Mouse (Mus musculus): ENCODE data around the gene Ptprg. TPM values are rescaled to one million over a fixed set of nuclear protein-coding genes. Genes with fewer than 3 reads are reported as not detected.

Gene Ptprg
- polyA plus RNA-seq, 1 experiment from 2014 or later = 47.5 TPM

DNA sequence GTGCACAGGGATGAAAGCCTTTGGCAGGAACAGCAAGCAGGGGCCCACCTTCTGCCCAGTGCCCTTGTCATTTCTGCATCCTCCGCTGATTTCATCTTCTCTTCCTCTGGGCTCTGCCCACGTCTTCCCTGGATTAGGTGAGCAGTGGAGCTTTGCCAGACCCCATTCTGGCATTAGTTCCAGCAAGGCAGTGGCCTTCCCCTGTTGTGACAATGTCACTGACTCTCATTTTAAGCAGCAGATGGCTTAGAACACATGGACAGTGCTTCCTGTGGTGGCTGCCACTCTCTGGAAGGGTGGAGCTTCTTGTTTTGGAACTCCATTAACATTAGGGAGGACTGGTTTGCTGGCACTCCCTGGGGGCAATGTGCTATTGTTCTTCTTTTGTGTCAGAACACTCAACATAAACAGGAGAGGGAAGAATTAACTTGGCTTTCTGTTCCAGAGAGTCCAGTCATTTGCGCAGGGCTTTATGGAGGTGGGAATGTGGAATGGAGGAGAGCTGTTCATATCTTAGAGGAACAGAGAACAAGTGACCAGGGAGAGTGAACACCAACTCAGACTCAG, 119.7 kb downstream of the Ptprg start:
- no peak overlapping the region for H3K4me3 ChIP-seq
- 0 out of 2 replicates have a peak overlapping the region, but pooled peaks have one; percentile 41 for H3K27ac ChIP-seq
- no peaks in the 10 kb centered on the region for H3K36me3 ChIP-seq
- no peak for ATAC-seq (ENCODE audit: low FRiP score)
- no peak overlapping the region for H3K9ac ChIP-seq
- no peaks in the 10 kb centered on the region for H3K9me3 ChIP-seq
- 72% methylated on average over 3 of the region's 3 CpGs for WGBS
- peaks cover 37% of the 10 kb centered on the region for H3K4me1 ChIP-seq (replicated peaks)
- H3K4me2 ChIP-seq = no peak overlapping the region
- 0 out of 2 replicates have a peak, but pooled peaks cover 5% of the 10 kb centered on the region for H3K27me3 ChIP-seq

- H3K27me3 ChIP-seq = no peaks in the 10 kb centered on the region
- ATAC-seq (ENCODE audit: low FRiP score) = no peak
- no peaks in the 10 kb centered on the region for H3K36me3 ChIP-seq
- WGBS = 79% methylated on average over 4 of the region's 4 CpGs
- H3K9me3 ChIP-seq = no peaks in the 10 kb centered on the region
- no peak overlapping the region for H3K9ac ChIP-seq
- no peak overlapping the region for H3K4me2 ChIP-seq
- H3K4me3 ChIP-seq = no peak overlapping the region
- peaks cover 24% of the 10 kb centered on the region for H3K4me1 ChIP-seq (replicated peaks)
- H3K27ac ChIP-seq = no peak overlapping the region
These were observed 124.9 kb downstream of the Ptprg start for GRCm38 (mm10) chr14:11678201-11678600.

DNA sequence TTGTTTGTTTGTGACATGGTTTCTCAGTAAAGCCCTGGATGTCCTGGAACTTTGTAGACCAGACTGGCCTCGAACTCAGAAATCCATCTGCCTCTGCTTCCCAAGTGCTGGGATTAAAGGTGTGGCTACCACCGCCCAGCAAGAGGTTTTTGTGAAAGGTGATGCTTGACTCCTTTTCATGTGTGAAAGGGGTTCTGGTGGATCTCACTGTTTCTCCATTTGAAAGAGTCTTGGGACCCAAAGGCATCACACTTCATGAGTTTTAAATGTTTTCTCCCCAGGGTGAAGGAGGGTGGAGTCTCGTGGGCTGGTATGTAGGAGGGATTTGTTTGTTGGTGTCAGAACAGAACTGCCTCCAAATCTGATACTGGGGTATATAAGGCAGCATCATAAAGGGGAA, 126.4 kb downstream of the Ptprg start:
- Histone ChIP-seq H3K9ac (no peak overlapping the region), H3K4me2 (no peak overlapping the region), H3K9me3 (no peaks in the 10 kb centered on the region), H3K36me3 (no peaks in the 10 kb centered on the region), H3K27me3 (no peaks in the 10 kb centered on the region), H3K27ac (no peak overlapping the region), H3K4me3 (no peak overlapping the region), H3K4me1 (replicated peaks) (peaks cover 39% of the 10 kb centered on the region)
- no peak for ATAC-seq (ENCODE audit: low FRiP score)
- 72% methylated on average over 3 of the region's 3 CpGs for WGBS

- Histone ChIP-seq H3K4me2 (no peak overlapping the region), H3K36me3 (no peaks in the 10 kb centered on the region), H3K9ac (no peak overlapping the region), H3K27me3 (no peaks in the 10 kb centered on the region), H3K9me3 (no peaks in the 10 kb centered on the region), H3K4me3 (no peak overlapping the region), H3K4me1 (replicated peaks) (peaks cover 38% of the 10 kb centered on the region), H3K27ac (no peak overlapping the region)
- no peak for ATAC-seq (ENCODE audit: low FRiP score)
- WGBS = 83% methylated on average over 2 of the region's 2 CpGs
These were observed 127.3 kb downstream of the Ptprg start for GRCm38 (mm10) chr14:11680621-11681020.

- H3K4me3 ChIP-seq = no peak overlapping the region
- H3K4me1 ChIP-seq (replicated peaks) = peaks cover 30% of the 10 kb centered on the region
- 30% methylated on average over 3 of the region's 3 CpGs for WGBS
- no peak for ATAC-seq (ENCODE audit: low FRiP score)
- H3K27ac ChIP-seq = no peak overlapping the region
- no peaks in the 10 kb centered on the region for H3K27me3 ChIP-seq
- H3K4me2 ChIP-seq = no peak overlapping the region
- no peak overlapping the region for H3K9ac ChIP-seq
- no peaks in the 10 kb centered on the region for H3K9me3 ChIP-seq
- H3K36me3 ChIP-seq = no peaks in the 10 kb centered on the region
These were observed 129.1 kb downstream of the Ptprg start for GRCm38 (mm10) chr14:11682441-11682840.

GRCm38 (mm10) chr14:11683386-11684081, 130.2 kb downstream of the Ptprg start:
- WGBS = 35% methylated on average over 10 of the region's 10 CpGs
- peaks cover 30% of the 10 kb centered on the region for H3K4me1 ChIP-seq (replicated peaks)
- peak overlapping the region; percentile 58; the same call in 1 of the 2 replicates for H3K27ac ChIP-seq
- no peak overlapping the region for H3K4me2 ChIP-seq
- no peak overlapping the region for H3K4me3 ChIP-seq
- no peaks in the 10 kb centered on the region for H3K36me3 ChIP-seq
- ATAC-seq (ENCODE audit: low FRiP score) = peak; percentile 47; the same call in 1 of the 2 replicates
- no peaks in the 10 kb centered on the region for H3K9me3 ChIP-seq
- peak overlapping the region; percentile 46 for H3K9ac ChIP-seq
- no peaks in the 10 kb centered on the region for H3K27me3 ChIP-seq

DNA sequence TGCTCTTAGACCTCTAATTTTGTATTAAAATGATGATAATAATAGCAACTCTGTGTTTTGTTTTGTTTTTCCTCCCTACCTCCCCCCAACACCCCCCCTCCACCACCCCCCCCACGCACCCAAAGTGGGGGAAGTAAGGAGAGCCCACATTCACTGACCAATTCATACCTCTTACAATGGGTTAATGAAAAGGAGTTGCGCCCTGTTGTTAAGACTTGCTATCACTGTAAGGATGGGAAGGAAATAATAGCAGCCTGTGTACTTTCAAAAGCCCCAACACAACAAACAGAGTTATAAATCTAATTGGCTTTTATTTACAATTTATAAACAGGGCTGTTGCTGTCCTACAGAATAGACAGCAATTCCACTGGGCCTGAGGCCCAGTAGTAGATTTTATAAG, 130.8 kb downstream of the Ptprg start:
- Histone ChIP-seq H3K27ac (0 out of 2 replicates have a peak overlapping the region, but pooled peaks have one; percentile 58), H3K36me3 (no peaks in the 10 kb centered on the region), H3K9me3 (no peaks in the 10 kb centered on the region), H3K4me1 (replicated peaks) (peaks cover 34% of the 10 kb centered on the region), H3K9ac (peak overlapping the region; percentile 46; the same call in 1 of the 2 replicates), H3K27me3 (no peaks in the 10 kb centered on the region), H3K4me2 (no peak overlapping the region), H3K4me3 (no peak overlapping the region)
- 21% methylated on average over 2 of the region's 2 CpGs for WGBS
- no peak for ATAC-seq (ENCODE audit: low FRiP score)

- Histone ChIP-seq H3K4me1 (replicated peaks) (peaks cover 34% of the 10 kb centered on the region), H3K9ac (no peak overlapping the region), H3K4me3 (no peak overlapping the region), H3K4me2 (no peak overlapping the region), H3K9me3 (no peaks in the 10 kb centered on the region), H3K36me3 (no peaks in the 10 kb centered on the region), H3K27me3 (no peaks in the 10 kb centered on the region), H3K27ac (no peak overlapping the region)
- ATAC-seq (ENCODE audit: low FRiP score) = no peak
- WGBS = 87% methylated on average over 1 of the region's 1 CpGs
These were observed 134.2 kb downstream of the Ptprg start for GRCm38 (mm10) chr14:11687541-11687940.

DNA sequence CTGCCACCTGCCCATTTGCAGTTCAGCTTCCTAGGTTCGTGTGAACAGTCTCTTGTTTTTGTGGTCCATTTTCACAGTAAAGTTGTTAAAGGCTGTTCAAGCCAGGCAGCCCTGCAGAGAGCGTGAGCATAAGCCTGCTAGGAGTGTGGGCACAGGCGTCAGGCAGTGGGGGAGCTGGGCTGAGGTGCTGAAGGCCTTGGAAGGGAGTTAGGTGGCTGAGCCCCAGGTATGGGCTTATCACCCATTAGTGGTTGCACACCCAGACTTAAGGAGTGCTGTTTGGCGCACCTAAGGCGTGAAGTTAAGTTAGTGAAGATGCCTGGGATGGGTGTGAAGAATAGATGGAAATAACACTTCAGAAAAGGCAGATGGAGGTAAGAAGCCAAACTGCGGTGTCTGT, 134.8 kb downstream of the Ptprg start:
- WGBS = 80% methylated on average over 6 of the region's 6 CpGs
- no peak overlapping the region for H3K27ac ChIP-seq

GRCm38 (mm10) chr14:11690066-11690465, 136.7 kb downstream of the Ptprg start:
- H3K4me1 ChIP-seq (replicated peaks) = peaks cover 13% of the 10 kb centered on the region
- H3K4me3 ChIP-seq = no peak overlapping the region
- 94% methylated on average over 1 of the region's 1 CpGs for WGBS

More for the DNA sequence above, 134.8 kb downstream of the Ptprg start:
- Histone ChIP-seq H3K36me3 (no peaks in the 10 kb centered on the region), H3K9me3 (no peaks in the 10 kb centered on the region), H3K4me1 (replicated peaks) (peaks cover 28% of the 10 kb centered on the region), H3K4me3 (no peak overlapping the region), H3K9ac (no peak overlapping the region), H3K4me2 (no peak overlapping the region), H3K27me3 (no peaks in the 10 kb centered on the region)
- no peak for ATAC-seq (ENCODE audit: low FRiP score)

DNA sequence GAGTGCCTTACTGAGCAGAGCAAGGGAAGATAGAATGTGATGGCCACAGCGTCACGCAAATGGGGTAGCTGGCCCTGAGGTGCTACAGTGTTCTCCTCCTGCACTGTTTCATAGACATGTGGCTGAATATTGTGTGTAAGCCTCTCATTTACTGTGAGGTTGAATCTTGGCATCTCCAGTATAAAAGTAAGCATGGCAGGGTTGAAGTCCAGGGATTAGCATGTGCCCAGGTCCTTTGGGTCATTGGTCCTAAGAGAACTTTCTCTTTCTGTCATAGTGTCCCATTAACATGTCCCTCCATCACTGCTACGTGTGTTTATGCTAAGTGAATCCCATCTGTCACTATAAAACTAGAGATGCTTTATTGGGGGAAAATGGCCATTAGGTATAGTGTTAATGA, 138.2 kb downstream of the Ptprg start:
- H3K4me3 ChIP-seq = no peak overlapping the region
- peaks cover 16% of the 10 kb centered on the region for H3K4me1 ChIP-seq (replicated peaks)
- H3K27me3 ChIP-seq = no peaks in the 10 kb centered on the region
- H3K27ac ChIP-seq = no peak overlapping the region
- H3K4me2 ChIP-seq = no peak overlapping the region
- no peak overlapping the region for H3K9ac ChIP-seq
- no peak for ATAC-seq (ENCODE audit: low FRiP score)
- 82% methylated on average over 3 of the region's 3 CpGs for WGBS
- H3K9me3 ChIP-seq = no peaks in the 10 kb centered on the region
- no peaks in the 10 kb centered on the region for H3K36me3 ChIP-seq

More at GRCm38 (mm10) chr14:11690066-11690465, 136.7 kb downstream of the Ptprg start:
- no peak overlapping the region for H3K27ac ChIP-seq
- H3K9me3 ChIP-seq = no peaks in the 10 kb centered on the region
- H3K27me3 ChIP-seq = no peaks in the 10 kb centered on the region
- no peaks in the 10 kb centered on the region for H3K36me3 ChIP-seq
- no peak overlapping the region for H3K4me2 ChIP-seq
- no peak overlapping the region for H3K9ac ChIP-seq
- no peak for ATAC-seq (ENCODE audit: low FRiP score)

DNA sequence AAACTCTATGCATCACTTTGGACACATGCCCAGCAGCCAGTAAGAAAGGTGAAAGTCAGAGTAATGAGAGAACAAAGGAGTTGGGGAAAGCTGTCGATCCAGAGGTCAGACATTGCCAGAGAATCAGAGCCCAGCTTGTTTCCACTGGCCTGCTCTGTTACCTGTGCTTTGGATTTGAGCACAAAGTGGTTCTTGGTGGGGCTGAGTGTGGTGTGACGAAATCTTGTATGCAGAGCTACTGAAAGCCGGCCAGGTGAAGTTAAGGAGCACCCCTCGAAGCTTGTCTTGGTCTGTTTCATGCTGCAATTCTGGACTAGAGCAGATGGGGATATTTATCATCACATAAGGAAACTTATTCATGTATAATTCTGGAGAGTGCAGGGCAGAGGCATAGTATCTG, 145.5 kb downstream of the Ptprg start:
- no peak overlapping the region for H3K27ac ChIP-seq
- no peaks in the 10 kb centered on the region for H3K36me3 ChIP-seq
- 83% methylated on average over 4 of the region's 4 CpGs for WGBS
- H3K9ac ChIP-seq = no peak overlapping the region
- H3K27me3 ChIP-seq = no peaks in the 10 kb centered on the region
- no peak overlapping the region for H3K4me2 ChIP-seq
- no peak for ATAC-seq (ENCODE audit: low FRiP score)
- peaks cover 26% of the 10 kb centered on the region for H3K4me1 ChIP-seq (replicated peaks)
- no peak overlapping the region for H3K4me3 ChIP-seq
- no peaks in the 10 kb centered on the region for H3K9me3 ChIP-seq

DNA sequence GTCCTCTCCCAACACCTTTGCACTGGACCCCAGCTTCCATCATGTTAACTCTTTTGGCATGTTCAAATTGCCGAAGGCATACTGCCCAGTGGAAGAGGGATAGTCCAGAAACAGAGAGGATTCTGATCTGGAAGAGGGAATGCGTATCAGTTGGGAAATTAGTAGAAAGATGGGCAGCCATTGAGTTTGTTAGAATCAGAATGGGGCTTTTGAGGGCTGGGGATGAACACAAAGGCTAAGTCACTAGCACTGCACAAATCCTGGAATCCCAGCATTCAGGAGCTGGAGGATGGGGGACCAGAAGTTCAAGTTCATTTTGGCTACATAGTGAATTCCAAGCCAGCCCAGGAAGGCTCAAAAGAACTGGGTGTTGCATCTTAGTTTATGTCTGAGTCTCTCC, 146.3 kb downstream of the Ptprg start:
- ATAC-seq (ENCODE audit: low FRiP score) = no peak
- Histone ChIP-seq H3K4me1 (replicated peaks) (peaks cover 27% of the 10 kb centered on the region), H3K27me3 (no peaks in the 10 kb centered on the region), H3K4me3 (no peak overlapping the region), H3K36me3 (no peaks in the 10 kb centered on the region), H3K9ac (no peak overlapping the region), H3K9me3 (no peaks in the 10 kb centered on the region), H3K27ac (no peak overlapping the region), H3K4me2 (no peak overlapping the region)
- WGBS = 96% methylated on average over 2 of the region's 2 CpGs
